Mouse (Mus musculus) activated CD4-positive, CD25-positive, alpha-beta regulatory T cell, adult 4 months (primary cell): ENCODE results near the gene Rab44. TPM values are rescaled to one million over a fixed set of nuclear protein-coding genes. Genes with fewer than 3 reads are reported as not detected.

Experiments used
- ATAC-seq: one replicate; pipeline ENCODE4 v1.8.0; 2017
- polyA plus RNA-seq, 2 experiments: library from polyadenylated mRNA; unstranded; fragments of 100-300 nt; shearing (Covaris generic); gene quantifications; one replicate each; pipeline ENCODE4 v1.2.1; 2017

The Rab44 gene
- polyA plus RNA-seq, 2 experiments from 2014 or later = not detected

DNA sequence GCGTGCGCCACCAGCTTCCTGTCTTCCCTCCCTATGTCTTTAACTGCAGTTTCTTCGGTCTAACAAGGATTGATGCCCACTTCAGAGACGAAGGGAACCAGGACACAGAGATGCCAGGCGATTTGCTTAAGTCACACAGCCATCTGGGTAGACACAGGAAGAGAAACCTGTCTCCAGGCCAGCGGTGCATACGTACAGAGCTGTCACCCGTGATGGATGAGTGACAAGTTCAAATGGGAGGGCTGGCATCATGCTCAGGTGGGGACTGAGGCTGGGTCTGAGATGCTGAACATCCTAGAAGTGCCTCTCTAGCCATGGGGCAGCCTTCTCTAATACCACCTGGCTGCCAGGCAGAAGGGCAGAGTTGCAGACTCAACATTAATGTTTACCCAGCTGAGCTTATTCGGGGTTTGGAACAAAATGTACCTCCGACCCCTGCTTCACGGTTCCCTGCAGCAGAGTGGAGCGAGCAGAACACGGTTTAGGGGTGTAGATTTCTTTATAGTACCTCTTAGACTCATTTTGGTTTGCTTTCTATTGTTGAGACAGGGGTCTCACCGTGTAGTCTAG, 56.6 kb downstream of the Rab44 start:
- ATAC-seq = no peak

- ATAC-seq = peak; percentile 76
Measured at GRCm38 (mm10) chr17:29171001-29171772, 57.2 kb downstream of the Rab44 start.

GRCm38 (mm10) chr17:29172062-29172461, 58.1 kb downstream of the Rab44 start:
- ATAC-seq = peak; percentile 74

DNA sequence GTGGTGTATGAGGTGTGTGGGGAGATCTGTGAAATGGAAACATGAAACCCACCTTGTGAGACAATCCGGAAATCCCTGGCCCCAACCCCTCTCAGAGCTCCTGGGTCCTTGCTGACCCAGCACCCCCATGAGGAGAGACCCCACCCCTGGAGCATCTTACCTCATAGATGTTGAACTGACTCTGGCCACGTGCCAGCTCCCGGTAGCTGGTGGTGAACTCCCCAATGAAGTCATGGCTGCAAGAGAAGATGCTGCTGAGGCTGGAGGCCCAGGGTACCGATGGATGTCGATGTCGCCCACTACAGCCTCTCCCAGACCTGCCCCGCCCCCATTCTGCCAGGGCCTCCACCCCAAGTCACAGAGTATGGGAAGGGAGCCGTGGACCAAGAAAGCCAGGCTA, 59.2 kb downstream of the Rab44 start:
- no peak for ATAC-seq

DNA sequence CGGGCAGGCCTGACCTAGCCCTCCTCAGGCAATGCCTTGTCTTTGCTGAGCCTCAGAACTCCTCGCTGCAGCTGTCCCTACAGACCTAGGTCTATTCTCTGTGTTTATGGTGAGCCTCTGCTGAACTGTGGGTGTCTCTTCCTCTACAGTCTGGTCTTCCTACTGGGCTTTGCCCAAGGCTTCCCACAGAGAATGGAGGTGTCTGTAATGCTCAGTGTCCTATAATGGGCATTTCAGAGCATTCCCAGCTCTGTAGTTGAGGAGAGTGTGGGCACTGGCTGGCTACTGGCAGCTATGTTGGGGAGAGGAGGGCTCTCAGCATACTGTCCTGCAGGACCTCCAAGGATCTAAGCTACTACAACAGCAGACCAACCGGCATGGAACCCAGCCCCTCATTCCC, 61.7 kb downstream of the Rab44 start:
- ATAC-seq = no peak

GRCm38 (mm10) chr17:29176391-29177267, 62.7 kb downstream of the Rab44 start:
- no peak for ATAC-seq

GRCm38 (mm10) chr17:29178503-29179059, 64.6 kb downstream of the Rab44 start:
- no peak for ATAC-seq

DNA sequence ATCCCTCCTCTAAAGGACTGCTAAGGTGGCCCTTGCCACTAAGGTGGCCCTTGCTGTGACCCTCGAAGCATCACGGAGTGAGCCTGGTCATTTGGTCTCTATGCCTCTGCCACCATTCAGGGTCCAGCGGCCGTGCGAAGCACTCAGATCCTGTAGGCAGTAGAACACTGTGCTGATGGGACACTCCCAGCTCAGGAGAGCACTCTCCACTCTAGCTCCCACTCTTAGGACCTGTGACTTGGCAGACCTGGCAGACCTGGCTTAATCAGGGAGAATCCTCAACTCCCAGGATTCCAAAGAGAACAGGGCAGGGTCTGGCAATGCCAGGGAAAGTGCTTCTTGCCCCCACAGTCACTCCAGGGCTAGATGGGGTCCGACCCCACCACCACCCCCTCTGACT, 66.0 kb downstream of the Rab44 start:
- ATAC-seq = no peak

DNA sequence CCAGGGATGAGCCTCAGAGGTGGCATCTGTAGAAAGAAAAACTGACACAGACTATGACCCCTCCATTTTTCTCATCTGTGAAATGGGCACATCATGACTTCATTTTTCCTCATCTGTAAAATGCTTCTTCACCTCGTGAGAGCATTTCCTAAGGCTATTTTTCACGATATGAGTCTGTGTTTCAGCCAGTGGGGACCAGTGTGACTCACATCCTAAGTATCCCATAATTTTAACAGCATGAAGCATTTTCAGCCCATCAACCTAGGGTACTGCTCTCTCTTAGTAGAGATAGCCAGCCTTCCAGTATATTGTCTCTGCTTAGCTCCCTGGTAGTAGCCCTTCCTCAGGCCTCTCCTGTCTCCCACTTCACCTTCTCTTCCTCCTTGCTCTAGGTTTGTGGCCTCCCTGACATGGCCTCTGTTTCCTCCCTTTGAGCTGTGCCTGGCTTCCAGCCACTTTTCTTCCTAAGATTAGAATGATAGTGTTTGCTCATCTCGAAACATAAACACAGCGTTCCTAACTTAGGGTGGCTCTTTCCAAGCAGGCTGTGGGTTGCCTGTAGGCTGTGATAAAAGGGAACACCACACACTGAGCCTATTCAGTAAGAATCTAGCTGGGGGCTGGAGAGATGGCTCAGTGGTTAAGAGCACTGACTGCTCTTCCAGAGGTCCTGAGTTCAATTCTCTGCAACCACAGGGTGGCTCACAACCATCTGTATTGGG, 66.6 kb downstream of the Rab44 start:
- ATAC-seq = no peak

GRCm38 (mm10) chr17:29181751-29182150, 67.8 kb downstream of the Rab44 start:
- no peak for ATAC-seq

DNA sequence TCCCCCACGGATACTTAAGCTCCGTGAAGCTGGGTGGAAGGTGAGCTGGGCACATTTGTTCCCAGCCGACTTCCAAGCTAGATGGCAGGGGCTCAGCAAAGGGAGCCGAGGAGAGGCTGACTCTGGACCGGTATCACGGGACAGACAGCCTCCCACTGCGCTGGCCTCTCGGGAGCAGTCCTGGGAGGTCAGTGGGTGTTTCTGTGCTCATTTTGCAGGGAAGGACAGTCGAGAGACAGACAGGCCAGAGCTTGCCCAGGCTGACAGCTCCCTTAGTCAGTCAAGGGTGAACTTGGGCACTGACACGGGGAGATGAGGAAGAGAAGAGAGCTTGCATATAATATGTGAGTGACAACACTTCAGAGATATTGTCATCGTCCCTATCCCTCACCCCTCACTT, 69.2 kb downstream of the Rab44 start:
- ATAC-seq = no peak

DNA sequence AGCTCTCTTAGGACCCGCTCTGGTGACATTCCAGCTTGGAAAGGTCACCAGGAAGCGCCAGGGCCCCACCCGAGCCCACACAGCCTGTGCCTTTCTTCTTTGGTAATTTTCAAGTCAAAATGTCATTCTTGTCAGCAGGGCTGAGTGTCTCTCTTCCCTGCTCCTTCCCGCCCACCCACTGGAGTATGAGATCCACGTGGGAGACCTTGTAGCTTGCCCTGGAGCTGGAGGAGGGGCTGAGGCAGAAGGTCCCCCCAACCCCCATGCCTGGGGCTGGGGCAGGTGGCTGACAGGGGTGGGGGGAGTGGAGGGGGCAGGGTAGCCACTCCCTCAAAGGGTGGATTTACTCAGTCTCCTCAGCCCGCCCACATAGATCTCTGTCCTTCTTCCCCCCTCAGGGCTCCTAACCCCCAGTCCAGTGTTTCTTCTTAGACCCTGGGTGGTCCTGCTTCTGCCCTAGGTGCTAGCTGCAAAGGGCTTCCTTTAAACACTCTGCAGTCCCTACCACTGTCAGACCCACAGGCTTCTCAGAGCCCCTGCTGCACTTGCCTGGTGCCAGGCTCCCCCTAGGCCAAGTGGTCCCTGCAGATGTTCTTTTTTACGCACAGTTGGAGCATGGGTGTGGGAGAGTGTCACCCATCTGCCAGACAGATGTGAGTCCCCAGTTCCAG, 71.6 kb downstream of the Rab44 start:
- ATAC-seq = no peak

GRCm38 (mm10) chr17:29186989-29187859, 73.3 kb downstream of the Rab44 start:
- no peak for ATAC-seq

GRCm38 (mm10) chr17:29188989-29189388, 75.0 kb downstream of the Rab44 start:
- ATAC-seq = no peak

GRCm38 (mm10) chr17:29195579-29195978, 81.6 kb downstream of the Rab44 start:
- ATAC-seq = no peak

Other genes starting within 250 kb of the Rab44 start
- 1 to 10 TPM; 1.5 to 1.6 TPM for gene 4930539E08Rik, start 198.8 kb upstream of the Rab44 start, polyA plus RNA-seq
- under 1 TPM in 1 of 2 experiments, not detected in 1; 0.77 TPM for gene Pxt1, start 170.3 kb upstream of the Rab44 start, polyA plus RNA-seq
- gene Kctd20, start 162.2 kb upstream of the Rab44 start, polyA plus RNA-seq = 10 to 100 TPM; 32.0 to 47.5 TPM
- gene Stk38, start 106.2 kb upstream of the Rab44 start, polyA plus RNA-seq = 100 to 1,000 TPM; 196 to 222 TPM
- gene Srsf3, start 81.5 kb upstream of the Rab44 start, polyA plus RNA-seq = 100 to 1,000 TPM; 265 to 364 TPM
- gene Cdkn1a, start 23.2 kb upstream of the Rab44 start, polyA plus RNA-seq = 10 to 100 TPM in 1 of 2 experiments, 1 to 10 TPM in 1; 7.5 to 12.1 TPM
- gene Cpne5, start 124.0 kb downstream of the Rab44 start, polyA plus RNA-seq = 1 to 10 TPM; 1.5 to 1.6 TPM
- 10 to 100 TPM; 53.8 to 82.0 TPM for gene Ppil1, start 150.0 kb downstream of the Rab44 start, polyA plus RNA-seq
- 100 to 1,000 TPM; 125 to 132 TPM for gene BC004004, start 154.6 kb downstream of the Rab44 start, polyA plus RNA-seq
- under 1 TPM; 0.38 to 0.49 TPM for gene Pi16, start 203.5 kb downstream of the Rab44 start, polyA plus RNA-seq
- gene Mtch1, start 233.8 kb downstream of the Rab44 start, polyA plus RNA-seq = 10 to 100 TPM; 14.6 to 18.4 TPM
- 1 to 10 TPM in 1 of 2 experiments, under 1 TPM in 1; 0.79 to 2.5 TPM for gene Fgd2, start 246.8 kb downstream of the Rab44 start, polyA plus RNA-seq